Mouse (Mus musculus) CH12.LX (cell line): Measurements from ENCODE around the gene Gm45208.

ENCODE experiments used
- CTCF ChIP-seq, 2 experiments: IDR thresholded peaks in 1 of 2; conservative IDR thresholded peaks in 1 of 2; 2 replicates each; pipeline ENCODE4 v1.5.1; 2011 to 2012; ENCODE audit warnings: low read depth in 2 of 2, low read length in 2 of 2, improper control_type of control experiment in 1 of 2, inconsistent platforms in 1 of 2, mild to moderate bottlenecking in 1 of 2, moderate library complexity in 1 of 2
- EP300 ChIP-seq: IDR thresholded peaks from 2 replicates; pipeline ENCODE4 v1.6.1; 2011; ENCODE audit warnings: low read length, improper control_type of control experiment
- POLR2A ChIP-seq: IDR thresholded peaks from 2 replicates; pipeline ENCODE4 v1.6.1; 2011; ENCODE audit warnings: low read depth, mild to moderate bottlenecking, improper control_type of control experiment, low read length
- SIN3A ChIP-seq: IDR thresholded peaks from 2 replicates; pipeline ENCODE4 v1.6.1; 2012; ENCODE audit warnings: low read length, improper control_type of control experiment, inconsistent platforms
- ZC3H11A ChIP-seq: IDR thresholded peaks from 2 replicates; pipeline ENCODE4 v1.6.1; 2012; ENCODE audit warnings: low read depth, mild to moderate bottlenecking, inconsistent platforms, low read length, improper control_type of control experiment

DNA sequence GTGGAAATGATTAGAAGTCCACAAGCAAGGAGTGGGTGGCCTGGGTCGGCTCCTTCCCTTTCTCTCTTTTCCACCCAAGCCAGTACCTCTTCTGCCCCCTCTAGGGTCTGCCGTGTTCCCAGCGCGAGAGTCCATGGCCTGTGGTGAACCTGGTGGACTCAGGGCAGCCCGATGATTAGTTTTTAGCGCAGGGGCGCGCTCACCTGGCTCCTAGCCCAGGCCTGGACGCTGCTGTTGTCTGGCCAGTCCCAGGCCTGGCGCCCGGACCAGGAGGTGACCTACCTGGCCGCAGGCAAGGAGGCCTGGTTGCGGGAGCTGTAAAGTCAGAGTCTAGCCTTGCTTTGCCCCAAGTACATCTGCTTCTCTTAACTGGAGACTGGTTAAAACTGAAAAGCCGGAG is 41.2 kb upstream of the Gm45208 start, which contains the start of gene Magix:
- TF ChIP-seq SIN3A (no peak), EP300 (no peak), CTCF (conservative IDR thresholded peaks at IDR 0.05 in 1 of 2, IDR thresholded peaks at IDR 0.05 in 1 of 2; ENCODE audit: low read depth in 2 of 2, low read length in 2 of 2) (no peak), POLR2A (no peak), ZC3H11A (no peak)
